Mouse (Mus musculus): Measurements from ENCODE around the gene Ist1. TPM values are rescaled to one million over a fixed set of nuclear protein-coding genes. Genes with fewer than 3 reads are reported as not detected.

Ist1 gene
- polyA plus RNA-seq, 1 experiment from 2014 or later: 136 TPM

GRCm38 (mm10) chr8:109704565-109705319 lies 11.7 kb upstream of the Ist1 start:
- Histone ChIP-seq H3K9ac (peak overlapping the region; percentile 50), H3K36me3 (ENCODE audit: insufficient read depth) (peaks cover 21% of the 10 kb centered on the region), H3K27ac (ENCODE audit: low read depth) (peak overlapping the region; percentile 66; the same call in 1 of the 2 replicates), H3K4me3 (ENCODE audit: low read depth, low read length) (peak overlapping the region; percentile 96), H3K27me3 (ENCODE audit: insufficient read depth, low read length) (0 out of 2 replicates have a peak, but pooled peaks cover 5% of the 10 kb centered on the region), H3K4me1 (ENCODE audit: insufficient read depth) (peaks cover 4% of the 10 kb centered on the region; the same call in 1 of the 2 replicates), H3K9me3 (ENCODE audit: low read depth, low read length) (no peaks in the 10 kb centered on the region), H3K4me2 (peak overlapping the region; percentile 88)
- 7% methylated on average over 24 of the region's 24 CpGs for WGBS
- no peak for TF ChIP-seq CTCF (IDR thresholded peaks at IDR 0.05; ENCODE audit: low read depth)
- DNase-seq: peak; percentile 26
- ATAC-seq (ENCODE audit: insufficient read depth): no peak; the same call in 1 of the 2 replicates

- H3K9me3 ChIP-seq (ENCODE audit: low read depth, low read length): no peaks in the 10 kb centered on the region
- 73% methylated on average over 3 of the region's 3 CpGs for WGBS
- ATAC-seq (ENCODE audit: insufficient read depth) (no peak), DNase-seq (no peak)
- no peaks in the 10 kb centered on the region for H3K4me1 ChIP-seq (ENCODE audit: insufficient read depth)
- H3K27me3 ChIP-seq (ENCODE audit: insufficient read depth, low read length): peaks cover 8% of the 10 kb centered on the region; the same call in 1 of the 2 replicates
- H3K27ac ChIP-seq (ENCODE audit: low read depth): no peak overlapping the region
- H3K36me3 ChIP-seq (ENCODE audit: insufficient read depth): no peaks in the 10 kb centered on the region
- no peak for TF ChIP-seq CTCF (IDR thresholded peaks at IDR 0.05; ENCODE audit: low read depth)
- H3K4me3 ChIP-seq (ENCODE audit: low read depth, low read length): no peak overlapping the region
- H3K4me2 ChIP-seq: no peak overlapping the region
- H3K9ac ChIP-seq: no peak overlapping the region
These were observed 5.4 kb upstream of the Ist1 start for GRCm38 (mm10) chr8:109698477-109698876.

GRCm38 (mm10) chr8:109697754-109698153 lies 4.7 kb upstream of the Ist1 start:
- Histone ChIP-seq H3K4me1 (ENCODE audit: insufficient read depth) (no peaks in the 10 kb centered on the region), H3K27me3 (ENCODE audit: insufficient read depth, low read length) (peaks cover 8% of the 10 kb centered on the region; the same call in 1 of the 2 replicates), H3K9me3 (ENCODE audit: low read depth, low read length) (no peaks in the 10 kb centered on the region), H3K36me3 (ENCODE audit: insufficient read depth) (no peaks in the 10 kb centered on the region), H3K4me3 (ENCODE audit: low read depth, low read length) (no peak overlapping the region), H3K4me2 (no peak overlapping the region), H3K9ac (no peak overlapping the region), H3K27ac (ENCODE audit: low read depth) (no peak overlapping the region)
- 75% methylated on average over 1 of the region's 1 CpGs for WGBS
- ATAC-seq (ENCODE audit: insufficient read depth): no peak
- TF ChIP-seq CTCF (IDR thresholded peaks at IDR 0.05; ENCODE audit: low read depth): no peak
- DNase-seq: no peak

- no peaks in the 10 kb centered on the region for H3K9me3 ChIP-seq (ENCODE audit: low read depth, low read length)
- H3K9ac ChIP-seq: no peak overlapping the region; the same call in 1 of the 2 replicates
- TF ChIP-seq CTCF (IDR thresholded peaks at IDR 0.05; ENCODE audit: low read depth): no peak
- H3K27me3 ChIP-seq (ENCODE audit: insufficient read depth, low read length): no peaks in the 10 kb centered on the region
- H3K27ac ChIP-seq (ENCODE audit: low read depth): no peak overlapping the region
- H3K4me3 ChIP-seq (ENCODE audit: low read depth, low read length): no peak overlapping the region
- ATAC-seq (ENCODE audit: insufficient read depth): no peak
- H3K36me3 ChIP-seq (ENCODE audit: insufficient read depth): no peaks in the 10 kb centered on the region
- peak; percentile 1 for DNase-seq
- H3K4me1 ChIP-seq (ENCODE audit: insufficient read depth): 0 out of 2 replicates have a peak, but pooled peaks cover 4% of the 10 kb centered on the region
- H3K4me2 ChIP-seq: peak overlapping the region; percentile 60
- 52% methylated on average over 6 of the region's 6 CpGs for WGBS
These were observed 1.1 kb upstream of the Ist1 start for GRCm38 (mm10) chr8:109694154-109694553.

- peak overlapping the region; percentile 71 for H3K27ac ChIP-seq (ENCODE audit: low read depth)
- TF ChIP-seq CTCF (IDR thresholded peaks at IDR 0.05; ENCODE audit: low read depth): no peak
- WGBS: under 1% methylated on average over 38 of the region's 38 CpGs
- H3K9me3 ChIP-seq (ENCODE audit: low read depth, low read length): no peaks in the 10 kb centered on the region
- 0 out of 2 replicates have a peak, but pooled peaks cover 4% of the 10 kb centered on the region for H3K4me1 ChIP-seq (ENCODE audit: insufficient read depth)
- no peaks in the 10 kb centered on the region for H3K27me3 ChIP-seq (ENCODE audit: insufficient read depth, low read length)
- peak overlapping the region; percentile 96 for H3K9ac ChIP-seq
- DNase-seq (peak; percentile 41), ATAC-seq (ENCODE audit: insufficient read depth) (peak; percentile 76)
- peak overlapping the region; percentile 60 for H3K4me2 ChIP-seq
- no peaks in the 10 kb centered on the region for H3K36me3 ChIP-seq (ENCODE audit: insufficient read depth)
- H3K4me3 ChIP-seq (ENCODE audit: low read depth, low read length): peak overlapping the region; percentile 100
These were observed 466 bp downstream of the Ist1 start for GRCm38 (mm10) chr8:109692443-109693145.

GRCm38 (mm10) chr8:109691769-109692168 lies 1.3 kb downstream of the Ist1 start:
- Histone ChIP-seq H3K4me2 (peak overlapping the region; percentile 60), H3K9me3 (ENCODE audit: low read depth, low read length) (no peaks in the 10 kb centered on the region), H3K27me3 (ENCODE audit: insufficient read depth, low read length) (no peaks in the 10 kb centered on the region), H3K4me3 (ENCODE audit: low read depth, low read length) (peak overlapping the region; percentile 100), H3K4me1 (ENCODE audit: insufficient read depth) (0 out of 2 replicates have a peak, but pooled peaks cover 4% of the 10 kb centered on the region), H3K9ac (peak overlapping the region; percentile 96), H3K36me3 (ENCODE audit: insufficient read depth) (no peaks in the 10 kb centered on the region), H3K27ac (ENCODE audit: low read depth) (no peak overlapping the region)
- DNase-seq (peak; percentile 37), ATAC-seq (ENCODE audit: insufficient read depth) (no peak)
- peak; percentile 46 for TF ChIP-seq CTCF (IDR thresholded peaks at IDR 0.05; ENCODE audit: low read depth)
- 41% methylated on average over 5 of the region's 5 CpGs for WGBS

- no peak for DNase-seq
- Histone ChIP-seq H3K9ac (no peak overlapping the region), H3K27ac (ENCODE audit: low read depth) (no peak overlapping the region), H3K36me3 (ENCODE audit: insufficient read depth) (peaks cover 13% of the 10 kb centered on the region), H3K4me1 (ENCODE audit: insufficient read depth) (0 out of 2 replicates have a peak, but pooled peaks cover 4% of the 10 kb centered on the region), H3K9me3 (ENCODE audit: low read depth, low read length) (no peaks in the 10 kb centered on the region), H3K4me3 (ENCODE audit: low read depth, low read length) (no peak overlapping the region), H3K27me3 (ENCODE audit: insufficient read depth, low read length) (no peaks in the 10 kb centered on the region), H3K4me2 (no peak overlapping the region)
- no peak for TF ChIP-seq CTCF (IDR thresholded peaks at IDR 0.05; ENCODE audit: low read depth)
- WGBS: 90% methylated on average over 5 of the region's 5 CpGs
- ATAC-seq (ENCODE audit: insufficient read depth): no peak
These were observed 5.8 kb downstream of the Ist1 start for GRCm38 (mm10) chr8:109687248-109687647.

Data from lung, embryonic 14.5 days (tissue).